Mouse (Mus musculus): ENCODE measurements at regions not wholly inside any gene's neighbourhood (a gene's known extent, or its start where the extent isn't known, plus 50 kb on each side); places are given as distances from the start of the nearest gene placed in this dataset.

GRCm38 (mm10) chr8:27903796-27904195, 456.3 kb downstream of the Poteg start:
- no peak for TF ChIP-seq POLR2A (IDR thresholded peaks at IDR 0.05; ENCODE audit: low read depth, low read length)
- no peak for TF ChIP-seq POLR2AphosphoS2 (IDR thresholded peaks at IDR 0.05; ENCODE audit: low read depth, low read length)
- TF ChIP-seq E2F4 (IDR thresholded peaks at IDR 0.05; ENCODE audit: insufficient replicate concordance, low read depth, low read length): no peak
- TF ChIP-seq ZC3H11A (IDR thresholded peaks at IDR 0.05; ENCODE audit: low read depth, low read length): no peak
- TF ChIP-seq SIN3A (IDR thresholded peaks at IDR 0.05; ENCODE audit: low read length): no peak
- TF ChIP-seq NELFE (IDR thresholded peaks at IDR 0.05; ENCODE audit: low read depth, low read length): no peak
- no peak for TF ChIP-seq HCFC1 (IDR thresholded peaks at IDR 0.05; ENCODE audit: low read depth, low read length)
- TF ChIP-seq CHD2 (IDR thresholded peaks at IDR 0.05; ENCODE audit: low read length): no peak
- no peak for TF ChIP-seq UBTF (IDR thresholded peaks at IDR 0.05; ENCODE audit: low read depth, low read length)
- TF ChIP-seq ZKSCAN1 (IDR thresholded peaks at IDR 0.05; ENCODE audit: borderline replicate concordance, low read depth, low read length): no peak
- no peak for TF ChIP-seq EP300 (IDR thresholded peaks at IDR 0.05; ENCODE audit: low read length)
- no peak for TF ChIP-seq SMC3 (IDR thresholded peaks at IDR 0.05; ENCODE audit: low read depth, low read length)
- no peak for TF ChIP-seq CTCF (conservative IDR thresholded peaks at IDR 0.05 in 1 of 2, IDR thresholded peaks at IDR 0.05 in 1 of 2; ENCODE audit: low read depth in 2 of 2, low read length in 2 of 2)
